Mouse (Mus musculus) G1E (cell line): ENCODE data around the gene Aco2. TPM values are rescaled to one million over a fixed set of nuclear protein-coding genes. Genes with fewer than 3 reads are reported as not detected.

Experiments
- ATAC-seq: 2 replicates; pipeline ENCODE4 v1.8.0; 2016; ENCODE audit warnings: mild to moderate bottlenecking; ENCODE audit not compliant: insufficient number of reproducible peaks, poor library complexity, low FRiP score, severe bottlenecking; ENCODE audit errors: extremely low read depth
- DNase-seq: peaks from one replicate; pipeline ENCODE4 v3.0.0; 2012; ENCODE audit warnings: low spot score
- H3K27me3 ChIP-seq: 2 replicates; pipeline ENCODE4 v1.6.1; 2012; ENCODE audit warnings: mild to moderate bottlenecking, low read length, inconsistent platforms; ENCODE audit not compliant: insufficient read depth
- H3K36me3 ChIP-seq: replicated peaks from 2 replicates; pipeline ENCODE3; 2012; ENCODE audit warnings: mild to moderate bottlenecking, inconsistent platforms
- H3K4me1 ChIP-seq: 2 replicates; pipeline ENCODE4 v1.6.1; 2012; ENCODE audit warnings: low read depth, low read length, inconsistent platforms, mixed read lengths; ENCODE audit not compliant: insufficient read depth
- H3K4me3 ChIP-seq: 2 replicates; pipeline ENCODE4 v1.5.1; 2012; ENCODE audit warnings: low read depth, mild to moderate bottlenecking, inconsistent platforms, low read length, moderate library complexity, mixed read lengths
- H3K9me3 ChIP-seq: replicated peaks from 2 replicates; pipeline ENCODE4 v1.6.1; 2012; ENCODE audit warnings: inconsistent platforms
- CTCF ChIP-seq: IDR thresholded peaks from 2 replicates; pipeline ENCODE4 v1.5.1; 2012; ENCODE audit warnings: low read depth, low read length, inconsistent platforms, mixed read lengths
- GATA1 ChIP-seq: IDR thresholded peaks from 2 replicates; pipeline ENCODE4 v1.6.1; 2012; ENCODE audit warnings: borderline replicate concordance, low read length, inconsistent platforms, mixed read lengths
- GATA2 ChIP-seq: IDR thresholded peaks from 2 replicates; pipeline ENCODE4 v1.6.1; 2012; ENCODE audit warnings: low read depth, low read length, inconsistent platforms, borderline replicate concordance
- POLR2AphosphoS5 ChIP-seq: IDR thresholded peaks from 2 replicates; pipeline ENCODE4 v1.6.1; 2012; ENCODE audit warnings: low read depth, low read length, inconsistent platforms; ENCODE audit not compliant: insufficient replicate concordance
- TAL1 ChIP-seq: conservative IDR thresholded peaks from 2 replicates; pipeline ENCODE4 v1.6.1; 2012; ENCODE audit warnings: low read depth, low read length, inconsistent platforms, mixed read lengths
- polyA plus RNA-seq: library from polyadenylated mRNA; stranded (reverse); fragments of >175 nt; gene quantifications from 2 replicates; pipeline ENCODE4 v1.2.3, GENCODE M21; 2012
- total RNA-seq, 2 experiments: library from RNA; stranded (forward) in 1 of 2; stranded (reverse) in 1 of 2; fragments of 200-1000 nt in 1 of 2; fragments of >200 nt in 1 of 2; fragmentation: Nextera tagmentation in 1 of 2; gene quantifications; 2 replicates each; pipeline ENCODE4 v1.2.3; 2014 to 2017

Aco2 gene
- total and polyA plus RNA-seq, 3 experiments = 124 to 177 (median 142) TPM

DNA sequence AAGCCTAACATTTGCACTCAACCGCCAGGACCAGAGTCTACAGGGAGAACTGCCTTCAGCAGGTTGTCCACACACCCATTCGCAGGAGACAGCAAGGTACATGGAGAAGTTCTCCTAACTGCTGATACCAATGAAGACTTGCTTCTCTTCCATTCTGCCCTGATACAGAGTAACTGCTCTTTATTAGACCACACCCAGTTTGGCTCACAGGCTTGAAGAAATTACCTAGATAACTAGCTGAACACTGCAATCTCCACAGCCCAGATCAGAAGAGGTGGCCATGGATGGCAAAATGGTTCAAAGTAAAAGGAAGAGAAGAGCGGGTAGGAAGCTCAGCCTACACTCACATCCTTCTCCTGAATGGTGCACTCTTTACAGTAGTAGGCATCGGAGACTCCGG, 2.1 kb upstream of the Aco2 start:
- ATAC-seq (no peak), DNase-seq (no peak)
- TF ChIP-seq GATA1 (no peak), POLR2AphosphoS5 (no peak), GATA2 (no peak), CTCF (no peak), TAL1 (no peak)
- H3K36me3 ChIP-seq = peaks cover 72% of the 10 kb centered on the region
- no peaks in the 10 kb centered on the region for H3K9me3 ChIP-seq
- H3K4me3 ChIP-seq = no peak overlapping the region; the same call in 1 of the 2 replicates
- H3K27me3 ChIP-seq = no peaks in the 10 kb centered on the region; the same call in 1 of the 2 replicates
- peaks cover 52% of the 10 kb centered on the region for H3K4me1 ChIP-seq

DNA sequence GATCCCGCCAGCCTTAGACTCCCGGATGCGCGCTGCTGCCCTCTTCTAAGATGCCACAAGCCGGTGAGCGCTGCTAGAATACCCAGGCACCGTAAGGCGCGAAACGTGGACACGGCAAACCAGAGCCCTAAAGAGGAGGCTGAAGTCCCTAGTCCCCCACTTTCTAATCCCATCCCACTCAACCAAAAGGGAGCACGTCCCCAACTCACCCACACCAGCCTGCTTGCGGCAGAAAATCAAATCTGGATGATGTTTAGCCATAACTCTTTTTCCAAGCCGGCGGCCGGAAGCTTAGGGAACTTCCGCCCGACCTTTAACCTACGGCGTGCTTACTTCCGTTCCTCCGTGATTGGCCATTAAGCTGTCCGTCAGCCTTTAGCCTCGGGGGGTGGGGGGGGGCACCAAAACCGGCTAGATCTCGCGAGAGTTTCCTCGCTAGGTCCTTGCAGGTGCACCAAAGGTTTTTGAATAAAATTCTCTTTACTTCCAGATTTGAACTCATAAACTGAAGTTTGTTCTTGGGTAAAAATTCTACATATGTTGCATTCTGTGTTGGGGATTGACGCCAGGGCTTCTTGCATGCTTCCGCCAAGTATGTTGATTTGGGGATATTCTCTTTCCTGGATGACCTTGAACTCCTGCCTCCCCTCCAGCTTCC, 376 bp upstream of the Aco2 start, which contains the start of gene Phf5a:
Phf5a (minus strand) TSS at position 308 of the 658 bp plus-strand sequence.
- ATAC-seq = peak; percentile 77

DNA sequence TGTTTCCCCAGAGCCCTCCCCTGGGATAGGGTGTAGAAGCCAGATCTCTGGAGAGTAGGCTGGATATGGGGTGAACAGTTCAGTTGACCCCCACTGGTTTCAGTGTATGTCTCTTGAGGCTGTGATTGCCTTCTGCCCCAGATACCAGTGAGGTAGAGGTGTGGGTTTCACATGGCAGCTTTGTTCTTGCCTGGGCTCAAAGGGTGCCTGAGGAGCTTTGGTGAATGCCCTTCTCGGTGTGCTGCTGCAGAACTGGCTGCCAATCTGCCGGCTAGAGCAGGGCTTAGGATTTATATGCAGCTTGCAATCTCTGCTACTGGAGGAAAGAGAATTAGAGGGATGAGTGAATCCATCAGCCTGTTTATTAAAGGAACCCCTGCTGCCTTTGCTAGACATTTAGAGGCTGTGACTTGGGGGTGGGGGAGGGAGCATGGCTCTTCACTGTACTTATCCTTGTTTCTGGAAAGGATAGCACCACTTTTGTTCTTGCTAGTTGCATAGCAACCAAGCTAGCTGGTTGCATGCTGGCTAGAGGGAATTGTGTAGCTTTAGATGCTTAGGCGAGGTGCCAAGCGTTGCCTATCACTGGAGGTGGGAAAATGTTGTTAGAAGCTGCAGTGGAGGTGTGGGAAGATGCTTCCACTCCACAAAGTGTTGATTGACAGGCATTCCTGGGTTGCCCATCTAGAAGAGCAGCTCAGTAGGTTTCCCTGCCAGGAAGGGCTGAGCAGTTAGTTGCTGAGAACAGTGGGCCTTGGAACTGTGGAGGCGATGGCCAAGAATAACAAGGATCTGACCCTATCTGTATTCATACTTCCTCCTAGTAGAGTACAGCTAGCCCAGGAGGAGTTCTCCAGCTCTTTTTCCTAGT, 7.7 kb downstream of the Aco2 start:
- no peak for ATAC-seq
- TF ChIP-seq GATA1 = no peak
- no peak for DNase-seq
- Histone ChIP-seq H3K4me1 (peaks cover 29% of the 10 kb centered on the region), H3K27me3 (no peaks in the 10 kb centered on the region), H3K9me3 (no peaks in the 10 kb centered on the region), H3K4me3 (no peak overlapping the region), H3K36me3 (peaks cover 82% of the 10 kb centered on the region)

More for the DNA sequence above, 376 bp upstream of the Aco2 start, which contains the start of gene Phf5a:
- no peaks in the 10 kb centered on the region for H3K9me3 ChIP-seq
- no peaks in the 10 kb centered on the region for H3K27me3 ChIP-seq
- peak; percentile 76 for DNase-seq
- peaks cover 60% of the 10 kb centered on the region for H3K4me1 ChIP-seq
- H3K4me3 ChIP-seq = peak within 1 kb of the TSS; percentile 100
- H3K36me3 ChIP-seq = peaks cover 61% of the 10 kb centered on the region
- no peak for TF ChIP-seq TAL1
- no peak for TF ChIP-seq POLR2AphosphoS5
- TF ChIP-seq CTCF = no peak
- no peak for TF ChIP-seq GATA2
- no peak for TF ChIP-seq GATA1

DNA sequence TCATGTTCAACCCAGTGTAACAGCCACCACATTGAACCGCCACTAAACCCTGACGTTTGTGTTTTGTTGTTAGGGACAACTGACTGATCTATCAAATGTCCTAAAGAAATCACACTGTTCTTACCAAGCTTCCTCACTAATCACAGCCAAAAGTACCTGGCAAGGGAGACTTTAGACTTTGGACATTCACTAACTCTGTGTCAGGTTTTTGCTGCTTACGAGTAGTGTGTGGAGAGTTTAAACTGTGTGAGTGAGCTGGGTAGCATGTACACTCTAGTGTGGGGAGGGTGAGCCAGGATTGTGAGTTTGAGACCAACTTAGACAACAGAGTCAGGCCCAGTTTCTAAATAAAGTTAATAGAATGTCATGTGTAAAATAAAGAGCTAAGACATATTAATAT, 10.2 kb downstream of the Aco2 start:
- H3K36me3 ChIP-seq = peaks cover 87% of the 10 kb centered on the region

DNA sequence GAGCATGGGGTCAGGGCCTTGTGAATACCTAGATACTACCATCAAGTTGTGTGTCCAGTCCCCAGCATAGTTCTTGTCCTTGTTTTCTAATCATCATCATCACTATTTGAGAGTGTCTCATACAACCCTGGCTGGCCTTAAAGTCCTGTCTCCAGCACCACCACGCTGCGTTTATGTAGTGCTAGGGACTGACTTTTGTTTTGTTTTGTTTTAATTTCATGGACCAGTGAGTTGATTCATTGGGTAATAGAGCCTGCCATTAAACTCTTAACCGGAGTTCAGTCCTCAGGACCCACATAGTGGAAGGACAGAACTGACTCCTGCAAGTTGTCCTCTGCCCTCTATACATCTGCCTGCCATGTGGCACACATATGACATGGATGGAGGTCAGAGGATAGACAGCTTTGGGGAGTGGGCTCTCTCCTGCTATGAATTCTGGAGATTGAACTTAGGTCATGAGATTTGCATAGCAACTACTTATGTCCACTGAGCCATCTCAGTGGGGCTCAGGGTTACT, 13.4 kb downstream of the Aco2 start:
- Histone ChIP-seq H3K9me3 (no peaks in the 10 kb centered on the region), H3K4me1 (peaks cover 28% of the 10 kb centered on the region), H3K27me3 (no peaks in the 10 kb centered on the region), H3K4me3 (no peak overlapping the region), H3K36me3 (peaks cover 90% of the 10 kb centered on the region)
- no peak for DNase-seq
- ATAC-seq = no peak
- TF ChIP-seq TAL1 = no peak
- TF ChIP-seq POLR2AphosphoS5 = no peak
- TF ChIP-seq CTCF = no peak
- TF ChIP-seq GATA1 = no peak
- TF ChIP-seq GATA2 = no peak

More for the DNA sequence above, 10.2 kb downstream of the Aco2 start:
- Histone ChIP-seq H3K27me3 (no peaks in the 10 kb centered on the region), H3K4me1 (peaks cover 19% of the 10 kb centered on the region; the same call in 1 of the 2 replicates), H3K4me3 (no peak overlapping the region), H3K9me3 (no peaks in the 10 kb centered on the region)
- ATAC-seq (no peak), DNase-seq (no peak)
- no peak for TF ChIP-seq TAL1
- no peak for TF ChIP-seq CTCF
- TF ChIP-seq GATA2 = no peak
- TF ChIP-seq GATA1 = no peak
- no peak for TF ChIP-seq POLR2AphosphoS5

DNA sequence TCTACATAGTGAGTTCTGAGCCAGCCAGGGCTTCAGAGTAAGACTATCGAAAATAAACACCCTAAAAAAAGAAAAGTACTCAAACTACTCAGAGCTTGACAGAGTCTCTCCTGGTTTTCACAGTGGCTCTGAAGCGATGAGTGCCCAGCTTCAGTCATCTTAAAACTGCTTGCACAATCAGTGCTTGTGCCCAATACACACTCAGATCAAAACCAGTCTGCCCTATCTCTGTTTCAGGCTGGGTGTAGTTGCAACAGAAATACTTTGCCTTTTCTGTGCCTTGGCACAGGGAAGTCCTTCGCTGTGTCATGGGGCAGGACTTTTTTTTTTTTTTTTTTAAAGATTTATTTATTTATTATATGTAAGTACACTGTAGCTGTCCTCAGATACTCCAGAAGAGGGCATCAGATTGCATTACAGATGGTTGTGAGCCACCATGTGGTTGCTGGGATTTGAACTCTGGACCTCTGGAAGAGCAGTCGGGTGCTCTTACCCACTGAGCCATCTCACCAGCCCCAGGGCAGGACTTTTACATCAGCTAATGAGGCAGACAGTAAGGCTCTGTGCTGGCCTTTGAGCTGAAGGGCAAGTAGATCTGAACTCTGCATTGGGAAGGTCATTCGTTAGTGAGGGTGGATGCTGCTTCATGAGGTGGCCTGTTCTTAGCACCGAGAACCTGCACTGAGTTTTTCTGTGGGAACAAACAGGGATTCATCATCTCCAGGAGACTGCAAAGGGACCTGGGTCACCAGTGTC, 14.9 kb downstream of the Aco2 start:
- H3K27me3 ChIP-seq = no peaks in the 10 kb centered on the region
- DNase-seq = no peak
- no peak overlapping the region for H3K4me3 ChIP-seq
- no peaks in the 10 kb centered on the region for H3K9me3 ChIP-seq
- H3K4me1 ChIP-seq = peaks cover 42% of the 10 kb centered on the region
- H3K36me3 ChIP-seq = peaks cover 90% of the 10 kb centered on the region
- no peak for ATAC-seq
- TF ChIP-seq GATA2 (no peak), POLR2AphosphoS5 (no peak), TAL1 (no peak)
